Mouse (Mus musculus): Measurements from ENCODE around the gene G3bp2. TPM values are rescaled to one million over a fixed set of nuclear protein-coding genes. Genes with fewer than 3 reads are reported as not detected.

Gene G3bp2
- polyA plus RNA-seq, 1 experiment from 2014 or later = 273 TPM

- DNase-seq (ENCODE audit: low spot score) = no peak
- 91% methylated on average over 6 of the region's 6 CpGs for WGBS
- Histone ChIP-seq H3K9me3 (replicated peaks) (no peaks in the 10 kb centered on the region), H3K36me3 (no peaks in the 10 kb centered on the region), H3K27ac (replicated peaks) (no peak overlapping the region), H3K27me3 (ENCODE audit: low read depth, poor library complexity, severe bottlenecking) (no peaks in the 10 kb centered on the region), H3K4me1 (peaks cover 16% of the 10 kb centered on the region), H3K4me3 (no peak overlapping the region)
Measured at GRCm38 (mm10) chr5:92096786-92097185, 13.3 kb upstream of the G3bp2 start.

GRCm38 (mm10) chr5:92094062-92094415 lies 10.5 kb upstream of the G3bp2 start:
- H3K27me3 ChIP-seq (ENCODE audit: low read depth, poor library complexity, severe bottlenecking) = no peaks in the 10 kb centered on the region
- peaks cover 16% of the 10 kb centered on the region for H3K4me1 ChIP-seq
- H3K4me3 ChIP-seq = no peak overlapping the region
- 84% methylated on average over 3 of the region's 3 CpGs for WGBS
- H3K9me3 ChIP-seq (replicated peaks) = no peaks in the 10 kb centered on the region
- no peak overlapping the region for H3K27ac ChIP-seq (replicated peaks)
- H3K36me3 ChIP-seq = no peaks in the 10 kb centered on the region
- no peak for DNase-seq (ENCODE audit: low spot score)

- peak overlapping the region; percentile 42; the same call in 1 of the 2 replicates for H3K27ac ChIP-seq (replicated peaks)
- H3K9me3 ChIP-seq (replicated peaks) = no peaks in the 10 kb centered on the region
- peak overlapping the region; percentile 2; the same call in 1 of the 2 replicates for H3K4me3 ChIP-seq
- H3K36me3 ChIP-seq = no peaks in the 10 kb centered on the region
- peaks cover 16% of the 10 kb centered on the region for H3K4me1 ChIP-seq
- no peaks in the 10 kb centered on the region for H3K27me3 ChIP-seq (ENCODE audit: low read depth, poor library complexity, severe bottlenecking)
- WGBS = 51% methylated on average over 15 of the region's 15 CpGs
- peak; percentile 24 for DNase-seq (ENCODE audit: low spot score)
Measured at GRCm38 (mm10) chr5:92093263-92094061, 9.9 kb upstream of the G3bp2 start.

GRCm38 (mm10) chr5:92087469-92087868 lies 4.0 kb upstream of the G3bp2 start:
- DNase-seq (ENCODE audit: low spot score) = no peak
- H3K27ac ChIP-seq (replicated peaks) = no peak overlapping the region
- H3K4me3 ChIP-seq = no peak overlapping the region
- H3K27me3 ChIP-seq (ENCODE audit: low read depth, poor library complexity, severe bottlenecking) = no peaks in the 10 kb centered on the region
- 92% methylated on average over 4 of the region's 4 CpGs for WGBS
- H3K36me3 ChIP-seq = no peaks in the 10 kb centered on the region
- H3K9me3 ChIP-seq (replicated peaks) = 0 out of 2 replicates have a peak, but pooled peaks cover 5% of the 10 kb centered on the region
- peaks cover 5% of the 10 kb centered on the region; the same call in 1 of the 2 replicates for H3K4me1 ChIP-seq

GRCm38 (mm10) chr5:92085821-92086550 lies 2.5 kb upstream of the G3bp2 start:
- H3K36me3 ChIP-seq = no peaks in the 10 kb centered on the region
- DNase-seq (ENCODE audit: low spot score) = no peak
- H3K27me3 ChIP-seq (ENCODE audit: low read depth, poor library complexity, severe bottlenecking) = no peaks in the 10 kb centered on the region
- no peak overlapping the region for H3K27ac ChIP-seq (replicated peaks)
- no peak overlapping the region for H3K4me3 ChIP-seq
- WGBS = 80% methylated on average over 7 of the region's 7 CpGs
- H3K4me1 ChIP-seq = peaks cover 19% of the 10 kb centered on the region
- H3K9me3 ChIP-seq (replicated peaks) = 0 out of 2 replicates have a peak, but pooled peaks cover 5% of the 10 kb centered on the region

- Histone ChIP-seq H3K27ac (replicated peaks) (no peak overlapping the region), H3K27me3 (ENCODE audit: low read depth, poor library complexity, severe bottlenecking) (no peaks in the 10 kb centered on the region), H3K4me3 (no peak overlapping the region), H3K9me3 (replicated peaks) (0 out of 2 replicates have a peak, but pooled peaks cover 5% of the 10 kb centered on the region), H3K4me1 (peaks cover 22% of the 10 kb centered on the region), H3K36me3 (no peaks in the 10 kb centered on the region)
- no peak for DNase-seq (ENCODE audit: low spot score)
- 73% methylated on average over 4 of the region's 4 CpGs for WGBS
Measured at GRCm38 (mm10) chr5:92085246-92085645, 1.7 kb upstream of the G3bp2 start.

GRCm38 (mm10) chr5:92082821-92083401 lies 608 bp downstream of the G3bp2 start:
- Histone ChIP-seq H3K27me3 (ENCODE audit: low read depth, poor library complexity, severe bottlenecking) (no peaks in the 10 kb centered on the region), H3K27ac (replicated peaks) (peak overlapping the region; percentile 99), H3K4me3 (peak overlapping the region; percentile 97), H3K9me3 (replicated peaks) (0 out of 2 replicates have a peak, but pooled peaks cover 5% of the 10 kb centered on the region), H3K36me3 (no peaks in the 10 kb centered on the region), H3K4me1 (peaks cover 28% of the 10 kb centered on the region)
- under 1% methylated on average over 52 of the region's 55 CpGs for WGBS
- DNase-seq (ENCODE audit: low spot score) = peak; percentile 73

- Histone ChIP-seq H3K4me1 (peaks cover 28% of the 10 kb centered on the region), H3K27me3 (ENCODE audit: low read depth, poor library complexity, severe bottlenecking) (no peaks in the 10 kb centered on the region), H3K36me3 (peaks cover 6% of the 10 kb centered on the region; the same call in 1 of the 2 replicates), H3K4me3 (peak overlapping the region; percentile 97), H3K9me3 (replicated peaks) (no peaks in the 10 kb centered on the region), H3K27ac (replicated peaks) (no peak overlapping the region)
- no peak for DNase-seq (ENCODE audit: low spot score)
- WGBS = 81% methylated on average over 3 of the region's 3 CpGs
Measured at GRCm38 (mm10) chr5:92081326-92081725, 2.2 kb downstream of the G3bp2 start.

GRCm38 (mm10) chr5:92080400-92080799 lies 3.1 kb downstream of the G3bp2 start:
- H3K27me3 ChIP-seq (ENCODE audit: low read depth, poor library complexity, severe bottlenecking) = no peaks in the 10 kb centered on the region
- H3K4me1 ChIP-seq = peaks cover 28% of the 10 kb centered on the region
- H3K9me3 ChIP-seq (replicated peaks) = no peaks in the 10 kb centered on the region
- no peak overlapping the region for H3K27ac ChIP-seq (replicated peaks)
- H3K4me3 ChIP-seq = no peak overlapping the region
- WGBS = 82% methylated on average over 1 of the region's 1 CpGs
- H3K36me3 ChIP-seq = peaks cover 6% of the 10 kb centered on the region; the same call in 1 of the 2 replicates
- DNase-seq (ENCODE audit: low spot score) = no peak

GRCm38 (mm10) chr5:92079304-92079703 lies 4.2 kb downstream of the G3bp2 start:
- Histone ChIP-seq H3K9me3 (replicated peaks) (no peaks in the 10 kb centered on the region), H3K27ac (replicated peaks) (no peak overlapping the region), H3K4me3 (no peak overlapping the region), H3K4me1 (peaks cover 27% of the 10 kb centered on the region), H3K36me3 (peaks cover 6% of the 10 kb centered on the region; the same call in 1 of the 2 replicates), H3K27me3 (ENCODE audit: low read depth, poor library complexity, severe bottlenecking) (no peaks in the 10 kb centered on the region)
- no peak for DNase-seq (ENCODE audit: low spot score)
- 81% methylated on average over 1 of the region's 1 CpGs for WGBS

- H3K36me3 ChIP-seq = peaks cover 9% of the 10 kb centered on the region; the same call in 1 of the 2 replicates
- no peak overlapping the region for H3K27ac ChIP-seq (replicated peaks)
- H3K9me3 ChIP-seq (replicated peaks) = no peaks in the 10 kb centered on the region
- H3K4me1 ChIP-seq = peaks cover 23% of the 10 kb centered on the region
- H3K27me3 ChIP-seq (ENCODE audit: low read depth, poor library complexity, severe bottlenecking) = no peaks in the 10 kb centered on the region
- no peak overlapping the region for H3K4me3 ChIP-seq
- DNase-seq (ENCODE audit: low spot score) = no peak
Measured at GRCm38 (mm10) chr5:92078751-92079150, 4.8 kb downstream of the G3bp2 start.

- Histone ChIP-seq H3K9me3 (replicated peaks) (no peaks in the 10 kb centered on the region), H3K4me3 (no peak overlapping the region), H3K36me3 (peaks cover 24% of the 10 kb centered on the region), H3K27ac (replicated peaks) (no peak overlapping the region), H3K4me1 (peaks cover 12% of the 10 kb centered on the region), H3K27me3 (ENCODE audit: low read depth, poor library complexity, severe bottlenecking) (no peaks in the 10 kb centered on the region)
- WGBS = 97% methylated on average over 1 of the region's 1 CpGs
- DNase-seq (ENCODE audit: low spot score) = no peak
Measured at GRCm38 (mm10) chr5:92076273-92076672, 7.2 kb downstream of the G3bp2 start.
